Mouse (Mus musculus) small intestine, adult 2 months (tissue): ENCODE measurements around the gene Use1. TPM values are rescaled to one million over a fixed set of nuclear protein-coding genes. Genes with fewer than 3 reads are reported as not detected.

Experiments used
- H3K27ac ChIP-seq: fragments of 200-500 bp; 2 replicates; pipeline ENCODE4 v1.5.1; 2012; ENCODE audit warnings: low read depth, low read length, control low read depth, inconsistent platforms; ENCODE audit not compliant: insufficient read depth
- H3K27me3 ChIP-seq: fragments of 200-500 bp; 2 replicates; pipeline ENCODE4 v1.6.1; 2012; ENCODE audit warnings: mild to moderate bottlenecking, moderate library complexity, low read length, inconsistent platforms; ENCODE audit not compliant: control insufficient read depth, insufficient read depth
- H3K36me3 ChIP-seq: fragments of 200-500 bp; 2 replicates; pipeline ENCODE4 v1.6.1; 2012; ENCODE audit warnings: mild to moderate bottlenecking, low read length, control low read depth, inconsistent platforms; ENCODE audit not compliant: control insufficient read depth, insufficient read depth
- H3K4me1 ChIP-seq: fragments of 200-500 bp; 2 replicates; pipeline ENCODE4 v1.6.1; 2012; ENCODE audit warnings: low read length, inconsistent platforms, mixed read lengths; ENCODE audit not compliant: control insufficient read depth, insufficient read depth, insufficient read length
- H3K4me3 ChIP-seq: fragments of 200-500 bp; 2 replicates; pipeline ENCODE4 v1.5.1; 2012; ENCODE audit warnings: low read depth, mild to moderate bottlenecking, control low read depth, inconsistent platforms, low read length, moderate library complexity
- CTCF ChIP-seq: fragments of 200-500 bp; IDR thresholded peaks from 2 replicates; pipeline ENCODE4 v1.5.1; 2012; ENCODE audit warnings: low read depth, mild to moderate bottlenecking, control low read depth, inconsistent platforms, low read length, moderate library complexity, mixed read lengths; ENCODE audit not compliant: insufficient replicate concordance, insufficient read length; ENCODE audit errors: extremely low read depth
- POLR2A ChIP-seq: fragments of 200-500 bp; IDR thresholded peaks from 2 replicates; pipeline ENCODE4 v1.6.1; 2012; ENCODE audit warnings: low read depth, mild to moderate bottlenecking, control low read depth, inconsistent platforms, low read length, moderate library complexity
- WGBS: fragments of 180-500 bp; shearing (Covaris S2); methylation state at CpG from one replicate; pipeline ENCODE4 v1.1.7; 2018; 5-methylcytosine and 5-hydroxymethylcytosine counted together
- polyA plus RNA-seq: library from polyadenylated mRNA; depleted of rRNA; stranded (reverse); fragments of >200 nt; gene quantifications from 2 replicates; pipeline ENCODE4 v1.2.3, GENCODE M21; 2012; rRNA removed

Use1 gene
- polyA plus RNA-seq, 1 experiment, result 101 TPM

DNA sequence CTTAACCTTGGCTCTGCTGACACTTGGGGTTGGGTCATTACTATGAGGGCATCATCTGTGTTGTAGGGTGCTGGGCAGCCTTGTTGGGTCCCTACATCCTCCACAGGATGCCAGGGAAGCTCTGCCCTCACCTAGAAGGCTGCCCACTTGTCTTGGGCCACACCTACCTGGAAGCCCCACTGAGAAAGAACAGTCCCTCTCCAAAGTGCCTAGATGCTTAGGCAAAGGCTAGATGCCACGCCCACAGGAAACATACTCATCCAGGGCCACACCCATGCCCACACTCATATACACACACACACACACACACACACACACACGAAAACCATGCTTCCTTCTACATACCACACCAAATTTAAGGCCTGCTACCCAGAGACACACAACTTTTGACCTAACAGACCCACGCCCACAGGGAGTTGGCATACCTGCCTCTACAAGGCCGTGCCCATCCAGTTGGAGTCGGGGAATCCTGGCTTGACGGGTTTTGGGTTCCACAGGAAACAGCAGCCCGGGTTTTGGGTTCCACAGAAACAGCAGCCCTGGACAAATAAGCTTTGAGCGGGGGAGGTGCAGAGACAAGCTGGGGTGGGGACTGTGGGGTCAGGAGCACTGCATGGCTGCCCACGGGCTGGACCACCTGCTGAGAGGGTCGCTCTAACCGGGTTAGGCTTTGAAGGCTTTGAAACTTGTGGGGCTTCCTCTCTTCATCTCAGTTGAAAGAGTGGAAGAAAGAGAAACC is 45.1 kb downstream of the Use1 start:
- no peaks in the 10 kb centered on the region for H3K27me3 ChIP-seq
- WGBS, result 35% methylated on average over 11 of the region's 11 CpGs
- H3K36me3 ChIP-seq, result 0 out of 2 replicates have a peak, but pooled peaks cover 2% of the 10 kb centered on the region
- H3K4me3 ChIP-seq, result no peak overlapping the region
- TF ChIP-seq CTCF (no peak), POLR2A (no peak)
- H3K27ac ChIP-seq, result no peak overlapping the region
- H3K4me1 ChIP-seq, result peaks cover 8% of the 10 kb centered on the region

Other genes with a start within 250 kb of the Use1 start
- 19.9 and 28.1 TPM in 2 replicates for gene Myo9b, start 94.1 kb upstream of the Use1 start, polyA plus RNA-seq
- 2.8 and 4.8 TPM in 2 replicates for gene Haus8, start 93.9 kb upstream of the Use1 start, polyA plus RNA-seq
- 19.7 and 70.3 TPM in 2 replicates for gene Ocel1, start 4.5 kb downstream of the Use1 start, polyA plus RNA-seq
- 233 and 448 TPM in 2 replicates for gene Nr2f6, start 15.1 kb downstream of the Use1 start, polyA plus RNA-seq
- 5.8 and 7.8 TPM in 2 replicates for gene Ushbp1, start 29.0 kb downstream of the Use1 start, polyA plus RNA-seq
- gene Babam1, start 30.0 kb downstream of the Use1 start, polyA plus RNA-seq, result 64.5 and 119 TPM in 2 replicates
- gene Ankle1, start 39.2 kb downstream of the Use1 start, polyA plus RNA-seq, result 12.6 and 13.8 TPM in 2 replicates
- 17.4 and 26.5 TPM in 2 replicates for gene Abhd8, start 96.8 kb downstream of the Use1 start, polyA plus RNA-seq
- 170 and 172 TPM in 2 replicates for gene Mrpl34, start 98.1 kb downstream of the Use1 start, polyA plus RNA-seq
- 46.3 and 85.3 TPM in 2 replicates for gene Dda1, start 102.4 kb downstream of the Use1 start, polyA plus RNA-seq
- gene Ano8, start 119.1 kb downstream of the Use1 start, polyA plus RNA-seq, result 9.0 and 19.8 TPM in 2 replicates
- gene Gtpbp3, start 121.3 kb downstream of the Use1 start, polyA plus RNA-seq, result 18.6 and 25.8 TPM in 2 replicates
- 182 and 329 TPM in 2 replicates for gene Plvap, start 144.9 kb downstream of the Use1 start, polyA plus RNA-seq
- not detected in 2 replicates for gene Ccdc194, start 158.9 kb downstream of the Use1 start, polyA plus RNA-seq
- gene Bst2, start 170.6 kb downstream of the Use1 start, polyA plus RNA-seq, result 126 and 242 TPM in 2 replicates
- 180 and 251 TPM in 2 replicates for gene Mvb12a, start 176.1 kb downstream of the Use1 start, polyA plus RNA-seq
- gene Tmem221, start 192.0 kb downstream of the Use1 start, polyA plus RNA-seq, result 0.62 and 3.3 TPM in 2 replicates
- not detected in 2 replicates for gene Nxnl1, start 199.8 kb downstream of the Use1 start, polyA plus RNA-seq
- 28.6 and 29.6 TPM in 2 replicates for gene Slc27a1, start 202.0 kb downstream of the Use1 start, polyA plus RNA-seq
- gene Pgls, start 225.3 kb downstream of the Use1 start, polyA plus RNA-seq, result 174 and 266 TPM in 2 replicates
- gene Fam129c, start 230.8 kb downstream of the Use1 start, polyA plus RNA-seq, result 1.7 and 4.5 TPM in 2 replicates
- 52.4 and 59.8 TPM in 2 replicates for gene Colgalt1, start 244.2 kb downstream of the Use1 start, polyA plus RNA-seq